Mouse (Mus musculus) lung, adult 2 months (tissue): ENCODE data around the gene Lcn2.

ENCODE experiments used
- CTCF ChIP-seq: fragments of 200-500 bp; IDR thresholded peaks from 2 replicates; pipeline ENCODE4 v1.5.1; 2011; ENCODE audit warnings: mild to moderate bottlenecking, low read length, control low read depth; ENCODE audit not compliant: insufficient read depth
- POLR2A ChIP-seq: fragments of 200-500 bp; IDR thresholded peaks from 2 replicates; pipeline ENCODE4 v1.6.1; 2011; ENCODE audit warnings: low read depth, mild to moderate bottlenecking, control low read depth, low read length, borderline replicate concordance; ENCODE audit errors: extremely low read depth

DNA sequence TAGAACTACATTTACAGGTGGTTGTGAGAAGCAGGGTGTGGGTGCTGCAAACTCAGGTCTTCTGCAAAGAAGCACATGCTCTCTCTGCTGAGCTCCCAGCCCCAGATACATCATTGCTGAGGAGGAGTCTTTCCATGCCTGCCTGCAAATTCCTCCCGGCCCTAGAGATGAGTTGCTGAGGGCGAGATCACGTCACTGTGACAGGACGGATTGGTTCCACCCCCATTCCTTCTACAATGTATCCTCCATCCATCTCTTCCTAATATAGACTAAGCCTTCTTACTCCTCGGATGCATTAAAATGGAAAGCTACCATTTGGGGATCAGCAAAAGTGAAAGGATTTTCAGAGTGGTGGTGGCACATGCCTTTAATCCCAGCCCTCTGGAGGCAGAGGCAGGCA, 37.5 kb upstream of the Lcn2 start:
- no peak for TF ChIP-seq CTCF
- TF ChIP-seq POLR2A = no peak
